Mouse (Mus musculus) inflammation-experienced regulatory T-cells, adult 6 months (primary cell): ENCODE data around the gene Scarf2. TPM values are rescaled to one million over a fixed set of nuclear protein-coding genes. Genes with fewer than 3 reads are reported as not detected.
A peak's percentile ranks its signal among the peaks of the same experiment; 100 is the strongest.

Experiments
- ATAC-seq: one replicate; pipeline ENCODE4 v1.8.0; 2017
- polyA plus RNA-seq, 3 experiments: library from polyadenylated mRNA; unstranded; fragments of 100-300 nt; shearing (Covaris generic); gene quantifications; one replicate each; pipeline ENCODE4 v1.2.1; 2017

Gene Scarf2
- not detected for polyA plus RNA-seq

DNA sequence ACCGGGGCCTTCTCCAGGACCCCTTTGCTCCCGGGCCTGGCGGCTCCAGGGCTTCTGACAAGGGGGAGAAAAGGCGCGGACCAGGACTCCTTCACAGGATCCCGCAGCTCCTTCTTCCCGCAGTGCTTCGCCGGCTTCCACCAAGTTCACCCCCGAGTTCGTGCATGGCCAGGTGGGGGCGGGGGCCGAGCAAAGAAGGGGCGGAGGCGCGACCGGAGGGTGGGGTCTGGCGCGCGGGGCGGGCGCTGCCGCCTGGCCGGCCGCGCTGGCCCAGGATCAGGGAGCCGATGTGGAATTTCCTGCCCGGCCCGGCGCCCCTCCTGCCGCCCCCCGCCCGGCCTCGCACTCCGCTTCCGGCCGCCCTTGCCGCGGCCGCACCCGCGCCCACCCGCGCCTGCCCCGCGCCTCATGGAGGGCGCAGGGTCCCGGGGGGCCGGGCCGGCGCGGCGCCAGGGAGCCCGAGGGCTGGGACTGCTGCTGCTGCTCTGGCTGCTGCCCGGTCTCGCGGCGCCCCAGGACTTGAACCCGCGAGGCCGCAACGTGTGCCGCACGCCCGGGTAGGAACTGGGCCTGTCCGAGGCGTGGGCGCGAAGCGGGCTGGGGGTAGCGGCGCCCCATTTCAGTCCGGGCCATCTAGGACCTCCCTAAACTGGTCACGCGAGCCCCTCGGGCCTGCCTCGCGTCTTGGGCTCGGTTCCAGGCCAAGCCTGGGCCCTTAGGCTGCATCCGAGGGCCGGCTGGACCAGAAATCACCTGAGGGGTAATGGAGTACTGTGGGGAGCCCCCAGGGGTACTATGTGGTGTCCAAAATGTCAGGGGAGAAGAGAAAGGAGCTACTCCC is at the start of gene Scarf2:
Gene Scarf2 (plus strand): TSS at position 312 of the 841 bp plus-strand sequence.
- no peak for ATAC-seq

DNA sequence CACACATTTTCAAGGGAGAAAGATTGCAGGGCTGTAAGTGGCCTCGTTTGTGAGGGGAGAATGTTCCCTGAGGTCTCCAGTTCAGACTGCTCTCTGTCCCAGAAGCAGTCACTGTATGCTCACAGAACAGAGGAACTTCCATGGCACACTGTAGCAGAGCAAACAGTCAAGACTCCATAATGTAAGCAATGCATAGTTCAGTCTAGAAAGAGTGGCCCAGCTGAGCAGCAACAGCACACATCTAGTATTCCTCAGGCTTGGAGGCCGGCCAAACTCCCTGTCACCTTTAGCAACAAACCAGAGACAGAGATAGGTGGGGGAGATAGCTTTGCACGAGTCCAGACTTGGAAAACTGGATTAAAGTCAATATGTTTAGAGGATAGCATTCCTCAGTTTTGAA is 44.1 kb upstream of the Scarf2 start:
- no peak for ATAC-seq

DNA sequence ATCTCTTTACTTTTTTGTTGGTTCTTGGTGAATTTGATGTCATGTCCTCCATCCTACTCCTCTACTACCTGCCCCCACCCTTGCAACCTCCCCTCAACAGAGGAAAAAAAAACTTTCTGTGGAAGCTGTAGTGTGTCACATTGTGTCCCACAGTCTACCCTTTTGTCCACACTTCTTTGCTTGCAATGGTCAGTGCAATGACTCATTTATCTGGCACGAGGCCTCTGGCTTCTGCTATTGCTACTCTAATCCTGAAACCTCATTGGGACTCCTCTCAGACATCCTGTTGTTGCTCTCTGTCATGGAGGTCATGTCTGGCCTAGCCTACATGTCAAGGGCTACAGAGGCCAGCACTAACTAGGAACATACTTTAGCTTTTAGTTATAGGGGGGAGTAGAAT is 43.4 kb upstream of the Scarf2 start:
- ATAC-seq = no peak

DNA sequence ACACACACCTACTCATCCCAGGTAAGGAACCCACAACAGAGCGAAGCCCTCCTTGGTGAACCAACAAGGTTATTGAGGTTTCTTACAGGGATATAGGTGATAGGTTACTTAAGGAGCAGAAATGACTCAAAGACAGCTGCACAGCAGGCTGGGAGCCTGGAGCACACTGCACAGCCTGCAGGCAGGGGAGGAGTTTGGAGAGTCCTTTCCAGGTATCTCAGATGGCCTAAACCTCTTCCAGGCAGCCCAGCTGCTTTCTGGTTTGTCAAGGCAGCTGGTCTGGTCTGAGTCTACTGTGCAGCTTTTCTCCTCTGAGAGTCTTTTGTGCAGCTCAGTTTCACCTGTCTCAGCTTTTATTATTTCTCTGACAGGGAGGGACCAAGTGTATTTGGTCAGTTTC is 39.3 kb upstream of the Scarf2 start:
- ATAC-seq = no peak

DNA sequence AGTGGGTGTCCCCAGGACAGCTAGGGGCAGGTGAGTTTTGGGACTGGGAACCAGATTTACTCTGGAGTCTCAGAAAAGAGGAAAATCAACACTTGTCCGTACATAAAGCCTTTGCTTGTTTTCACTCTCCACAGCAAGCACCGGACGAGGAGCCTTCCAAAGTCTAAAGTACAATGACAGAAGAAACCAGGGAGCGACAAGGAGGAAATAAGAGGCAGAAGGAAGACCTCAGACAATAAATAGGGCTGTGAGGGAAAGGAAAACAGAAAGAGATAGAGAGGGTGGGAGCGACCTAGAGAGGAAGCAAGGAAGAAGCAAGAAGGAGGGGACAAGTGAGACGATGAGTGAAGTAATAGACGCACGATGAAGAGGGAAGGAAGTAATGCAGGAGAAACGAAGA is 38.2 kb upstream of the Scarf2 start:
- peak; percentile 30 for ATAC-seq

DNA sequence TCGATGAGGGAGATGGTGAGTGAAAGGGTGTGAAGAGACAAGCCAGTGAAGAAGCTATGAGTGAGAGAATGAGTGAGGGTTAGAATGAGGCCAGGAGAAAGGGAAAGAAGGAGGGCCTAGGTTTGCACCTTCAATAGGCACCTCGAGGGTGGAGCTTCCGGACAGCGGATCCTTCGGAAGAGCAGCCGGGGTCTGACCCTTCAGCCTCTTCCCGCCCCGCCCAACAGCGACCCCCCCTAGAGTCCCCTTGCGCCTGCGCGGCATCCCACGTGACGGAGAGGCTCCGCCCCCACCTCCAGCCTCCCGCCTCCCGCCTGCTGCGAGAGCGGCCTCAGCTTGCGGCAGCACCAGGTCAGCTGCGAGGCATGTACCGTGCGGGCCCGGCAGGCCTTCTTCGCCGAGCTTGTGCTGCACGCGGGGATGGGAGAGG is 37.7 kb upstream of the Scarf2 start, which contains the start of gene Klhl22:
Gene Klhl22 (plus strand): TSS at position 275 of the 430 bp plus-strand sequence.
- ATAC-seq = peak; percentile 76

DNA sequence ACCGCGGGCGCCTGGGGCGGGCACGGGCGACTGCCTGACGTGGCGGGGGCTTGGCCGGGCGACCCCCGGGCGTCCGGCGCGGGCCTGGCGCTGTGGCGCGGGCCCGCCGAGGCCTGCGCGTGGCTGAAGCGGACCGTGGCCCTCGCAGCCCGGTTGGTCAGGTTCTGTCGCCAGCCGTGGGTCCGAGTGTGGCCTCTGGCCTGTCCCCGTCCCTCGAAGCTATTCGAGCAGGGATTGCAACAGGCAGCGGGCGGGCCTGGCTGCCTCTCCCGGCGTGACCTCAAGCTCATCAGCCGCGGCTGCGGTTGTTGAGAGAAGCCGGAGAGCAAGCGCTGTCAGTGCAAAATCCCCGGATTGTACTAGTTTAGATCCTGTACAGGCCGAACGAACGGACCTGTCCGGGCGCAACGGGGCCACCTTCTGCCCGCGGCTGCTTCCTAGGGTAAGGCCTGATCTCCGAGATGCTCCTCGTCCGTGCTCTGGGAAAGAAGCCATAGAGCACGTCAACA is 37.2 kb upstream of the Scarf2 start:
- ATAC-seq = peak; percentile 21

DNA sequence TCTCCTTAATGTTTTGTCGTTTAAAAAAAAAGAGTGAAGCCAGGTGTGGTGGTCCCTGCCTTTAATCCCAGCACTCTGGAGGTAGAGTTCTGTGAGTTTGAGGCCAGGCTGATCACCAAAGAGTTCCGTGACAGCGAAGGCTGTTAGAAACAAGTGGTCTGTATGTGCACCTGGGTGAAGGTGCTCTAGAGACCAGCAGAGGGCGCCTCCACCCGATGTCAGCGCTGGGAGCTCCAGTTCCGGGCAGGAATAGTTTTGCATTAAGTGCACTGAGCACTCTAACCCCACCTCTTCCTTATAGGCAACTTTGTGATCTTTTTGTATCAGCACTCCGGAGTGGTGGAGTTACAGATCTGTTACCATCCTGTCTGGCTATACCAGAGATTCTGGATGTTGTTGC is 36.4 kb upstream of the Scarf2 start:
- no peak for ATAC-seq

DNA sequence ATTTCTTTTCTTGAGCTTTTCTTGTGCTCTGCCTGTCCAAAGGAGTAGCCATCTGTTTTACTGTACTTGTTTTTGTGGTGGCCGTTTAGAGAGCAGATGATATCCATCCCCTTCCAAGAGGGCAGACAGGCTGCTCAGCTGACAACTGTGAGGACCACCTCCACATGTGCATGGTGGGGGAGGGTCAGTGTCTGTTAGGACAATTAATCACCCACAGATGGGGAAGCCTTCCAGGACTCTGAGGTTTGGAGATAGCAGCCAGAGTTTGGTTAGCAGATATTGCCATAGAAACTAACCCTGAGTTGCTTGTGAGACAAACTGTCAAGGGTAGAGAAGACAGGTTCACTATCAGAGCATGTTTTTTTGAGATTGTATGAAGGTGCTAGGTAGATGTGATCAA is 36.0 kb upstream of the Scarf2 start:
- no peak for ATAC-seq

DNA sequence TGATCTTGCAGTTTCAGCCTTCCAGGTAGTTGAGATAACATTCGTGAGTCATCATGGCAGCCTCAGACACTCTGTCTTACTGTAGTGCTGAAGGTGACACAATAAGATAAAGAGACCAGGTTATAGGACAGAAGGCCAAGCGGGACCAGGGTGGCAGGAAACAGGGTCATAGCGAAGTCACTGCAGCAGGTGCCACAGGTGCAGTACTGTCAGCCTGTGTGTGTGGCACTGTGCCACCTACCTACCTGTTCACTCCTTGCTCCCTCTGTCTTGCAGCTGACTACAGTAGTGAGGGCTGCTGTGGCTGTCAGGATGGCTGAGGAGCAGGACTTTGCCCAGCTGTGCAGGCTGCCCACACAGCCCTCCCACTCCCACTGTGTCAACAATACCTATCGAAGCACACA is 33.0 kb upstream of the Scarf2 start:
- no peak for ATAC-seq

DNA sequence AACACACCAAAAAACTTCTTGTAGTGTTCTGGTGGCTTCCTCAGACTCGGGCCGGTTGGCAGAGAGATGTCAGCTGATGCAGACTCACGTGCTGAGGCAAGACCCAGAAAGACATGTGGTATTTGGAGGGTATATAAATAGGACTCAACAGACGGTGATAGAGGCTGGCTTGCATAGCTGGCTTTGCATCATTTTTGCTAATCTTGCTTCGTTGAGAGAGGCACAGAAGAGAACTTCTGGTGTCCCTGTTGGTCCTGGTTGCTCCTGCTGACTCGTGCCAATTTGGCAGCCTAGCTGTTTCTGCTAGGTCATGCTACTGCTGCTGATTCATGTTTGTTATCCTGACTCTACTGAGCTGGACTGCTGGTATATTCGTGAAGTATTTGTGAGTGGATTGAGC is 28.2 kb upstream of the Scarf2 start:
- ATAC-seq = no peak

DNA sequence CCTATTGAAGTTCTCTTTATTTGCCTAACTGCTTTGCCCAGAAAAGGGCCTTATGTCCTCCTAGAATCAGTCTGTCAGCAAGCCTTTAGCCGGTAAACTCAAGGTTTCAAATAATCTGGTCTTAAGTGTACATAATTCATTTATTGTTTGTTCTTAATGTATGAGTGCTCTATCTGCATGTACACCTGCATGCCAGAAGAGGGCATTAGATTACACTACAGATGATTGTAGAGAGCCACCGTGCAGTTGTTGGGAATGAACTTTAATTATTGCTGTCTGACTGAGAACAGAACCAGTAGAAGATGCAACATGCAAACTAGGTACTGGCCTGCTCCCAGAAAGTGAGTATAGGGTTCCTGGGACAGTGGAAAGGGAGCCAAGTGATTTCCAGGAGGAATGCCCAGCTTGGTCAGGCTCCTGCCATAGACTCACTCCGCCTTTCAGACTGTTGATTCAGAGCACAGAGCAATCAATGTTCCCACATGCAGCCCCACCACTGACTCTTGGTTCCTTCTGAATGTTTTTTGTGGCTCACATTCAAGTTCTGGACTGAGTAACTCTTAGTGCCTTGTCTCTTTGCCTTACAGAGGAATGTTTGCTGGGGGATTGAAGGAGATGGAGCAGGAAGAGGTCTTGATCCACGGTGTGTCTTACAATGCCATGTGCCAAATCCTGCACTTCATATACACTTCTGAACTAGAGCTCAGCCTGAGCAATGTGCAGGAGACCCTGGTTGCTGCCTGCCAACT is 25.8 kb upstream of the Scarf2 start:
- no peak for ATAC-seq

DNA sequence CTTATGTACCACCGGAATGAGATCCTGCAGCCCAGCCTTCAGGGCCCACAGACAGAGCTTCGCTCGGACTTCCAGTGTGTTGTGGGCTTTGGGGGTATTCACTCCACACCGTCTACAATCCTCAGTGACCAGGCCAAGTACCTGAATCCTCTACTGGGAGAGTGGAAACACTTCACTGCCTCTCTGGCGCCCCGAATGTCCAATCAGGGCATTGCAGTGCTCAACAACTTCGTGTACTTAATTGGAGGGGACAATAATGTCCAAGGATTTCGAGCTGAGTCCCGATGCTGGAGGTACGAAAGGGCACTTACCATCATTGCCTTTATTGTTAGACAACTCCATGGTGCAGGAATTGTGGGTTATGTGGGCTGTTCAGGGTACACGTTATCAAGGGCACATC is 20.3 kb upstream of the Scarf2 start:
- ATAC-seq = no peak

DNA sequence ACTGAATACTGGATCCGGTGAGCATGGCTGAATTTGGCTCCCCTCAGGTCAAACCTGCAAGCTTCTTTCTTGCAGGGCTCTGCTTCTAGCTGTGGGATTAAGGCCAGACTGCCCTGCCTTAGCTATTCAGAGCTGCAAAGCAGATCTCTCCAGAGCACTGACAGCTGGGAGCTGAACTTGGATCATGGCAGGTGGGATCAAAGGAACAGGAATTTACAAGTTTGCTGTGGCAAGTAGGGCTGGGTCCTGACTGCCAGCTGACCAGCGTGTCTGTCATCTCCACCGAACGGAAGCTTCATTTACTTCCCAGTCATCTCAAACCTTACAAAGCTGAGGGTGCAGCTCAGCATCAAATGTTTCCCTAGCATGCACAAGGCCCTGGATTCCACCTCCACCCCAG is 18.9 kb upstream of the Scarf2 start:
- no peak for ATAC-seq

DNA sequence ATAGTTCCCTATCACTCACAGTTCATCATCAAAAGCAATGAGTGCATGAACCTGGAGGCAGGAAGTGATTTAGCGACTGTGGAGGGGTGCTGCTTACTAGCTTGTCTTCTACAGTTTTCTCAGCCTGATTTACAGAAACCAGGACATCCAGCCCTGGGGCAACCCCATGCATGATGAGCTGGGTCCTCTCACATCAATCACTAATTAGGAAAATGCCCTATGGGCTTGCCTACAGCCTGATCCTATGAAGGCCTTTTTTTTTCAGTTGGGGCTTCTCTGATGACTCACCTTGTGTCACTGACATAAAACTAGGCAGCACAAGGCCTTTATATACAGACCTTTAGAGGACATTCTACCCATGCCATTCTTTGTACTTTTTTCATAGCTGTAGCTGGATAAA is 17.4 kb upstream of the Scarf2 start:
- ATAC-seq = no peak

DNA sequence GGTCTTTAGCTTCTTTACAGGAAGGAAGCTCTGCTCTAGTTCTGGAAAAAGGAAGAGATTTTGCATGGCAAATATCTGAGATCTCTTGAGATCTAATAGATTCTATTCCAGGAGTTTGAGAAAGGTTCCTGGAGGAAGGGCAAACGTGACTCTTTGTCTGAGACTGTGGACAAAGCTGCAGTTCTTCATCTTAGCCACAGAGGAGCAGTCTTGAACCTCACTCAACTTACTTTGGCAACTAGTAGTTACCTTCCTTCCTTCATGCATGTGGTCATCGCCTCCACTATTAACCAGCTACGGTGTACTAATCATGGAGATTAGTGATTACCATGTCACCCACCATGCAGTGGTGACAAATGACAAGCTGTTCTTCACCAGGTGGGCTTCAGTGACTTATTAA is 11.7 kb upstream of the Scarf2 start:
- no peak for ATAC-seq

DNA sequence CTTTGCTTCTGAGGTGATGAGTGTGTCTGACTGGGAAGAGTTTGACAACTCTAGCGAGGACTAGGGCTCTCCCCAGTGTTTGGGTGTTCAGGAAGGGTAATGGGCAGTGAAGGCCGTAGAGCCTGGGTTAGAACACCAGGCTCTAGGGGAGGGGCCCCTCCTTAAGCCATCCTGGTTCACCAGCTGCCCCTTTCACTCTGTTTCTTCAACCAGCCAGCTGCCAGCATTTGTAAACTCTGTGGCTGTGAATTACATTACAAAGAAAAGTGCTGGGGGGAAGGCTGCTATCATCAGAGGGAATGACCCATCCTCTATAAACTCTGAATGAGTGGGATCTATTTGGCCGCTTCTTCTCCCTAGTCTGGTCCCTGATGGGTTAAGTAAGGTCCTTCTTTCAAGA is 4.4 kb upstream of the Scarf2 start:
- no peak for ATAC-seq

DNA sequence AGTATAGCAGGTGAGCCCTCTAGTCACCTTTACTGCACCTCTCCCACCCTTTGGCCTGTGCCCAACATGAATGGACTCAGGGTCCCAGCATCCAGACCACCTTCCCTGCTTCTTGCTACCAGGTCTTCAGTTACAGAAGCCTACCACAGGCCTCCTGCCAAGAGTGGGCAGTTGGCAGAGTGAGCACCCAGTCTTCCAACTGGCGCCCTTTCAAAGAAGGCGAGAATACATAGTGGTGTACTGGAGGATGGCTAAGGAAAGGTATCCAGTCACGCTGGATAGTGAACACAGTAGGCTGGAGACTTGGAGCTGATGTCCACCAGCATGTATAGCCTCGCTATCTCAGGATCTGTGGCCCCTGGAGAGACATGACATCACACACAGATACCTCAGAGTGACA is 3.0 kb upstream of the Scarf2 start:
- ATAC-seq = no peak

DNA sequence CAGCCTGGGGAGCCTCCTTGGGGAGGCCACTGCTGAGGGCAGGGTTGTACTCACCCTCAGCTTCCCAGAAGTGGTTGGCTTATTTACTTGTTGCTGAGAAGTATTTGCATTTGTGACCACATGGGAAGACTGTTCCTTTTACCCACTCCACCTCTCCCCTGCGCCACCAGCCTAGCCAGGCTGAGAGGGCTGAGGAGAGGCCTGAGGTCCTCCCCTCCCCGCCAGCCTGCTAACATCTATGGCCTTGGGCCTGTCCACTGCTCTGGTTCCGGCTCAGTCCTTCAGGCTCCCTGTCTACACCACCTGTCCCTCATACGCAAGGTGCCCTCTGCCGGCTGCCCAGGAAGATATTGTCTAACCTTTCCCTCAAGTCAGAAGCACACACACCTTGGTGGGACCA is 1.4 kb upstream of the Scarf2 start:
- ATAC-seq = no peak

DNA sequence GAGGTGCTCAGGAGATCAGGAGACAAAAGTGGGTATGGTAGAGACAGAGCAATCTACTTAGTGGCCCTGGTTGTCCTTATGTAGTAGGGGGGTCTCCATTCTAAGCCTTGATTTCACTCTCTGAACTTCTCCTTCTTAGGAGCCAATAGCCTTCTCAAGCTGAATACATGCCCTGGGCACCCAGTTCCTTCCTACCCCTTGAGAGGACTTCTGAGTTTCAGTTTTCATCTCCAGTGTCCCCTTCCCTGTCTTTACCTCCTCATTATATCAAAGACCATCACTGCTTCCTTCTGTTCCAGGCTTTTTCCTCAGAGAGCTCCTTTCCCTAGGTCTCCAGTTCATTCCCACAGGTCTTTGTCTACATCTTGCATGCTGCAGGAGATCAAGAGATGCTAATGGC is 563 bp upstream of the Scarf2 start:
- no peak for ATAC-seq

DNA sequence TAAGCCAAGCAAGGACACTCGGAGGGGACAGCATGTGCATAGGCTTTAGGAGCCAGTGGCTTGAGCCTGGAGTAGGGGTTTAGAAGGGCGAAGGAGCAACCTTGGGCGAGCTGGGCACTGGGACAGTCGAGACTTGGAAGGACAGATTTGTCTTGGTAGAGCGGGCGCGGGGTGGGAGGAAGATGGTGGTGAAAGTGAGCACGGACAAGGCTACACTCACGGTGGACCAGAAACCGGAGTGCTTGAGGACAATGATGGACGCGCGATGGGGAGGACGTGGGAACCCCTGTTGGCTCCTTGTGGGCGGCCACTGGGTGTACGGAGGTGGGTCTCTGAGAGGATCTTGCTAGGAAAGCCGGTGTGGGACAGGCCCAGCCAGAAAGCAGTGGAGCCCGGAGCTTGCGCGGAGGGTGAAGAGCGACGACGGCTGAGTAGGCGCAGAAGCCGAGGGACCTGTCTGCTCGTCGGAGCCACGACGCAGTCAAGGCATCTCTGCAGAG is 780 bp downstream of the Scarf2 start:
- ATAC-seq = no peak

DNA sequence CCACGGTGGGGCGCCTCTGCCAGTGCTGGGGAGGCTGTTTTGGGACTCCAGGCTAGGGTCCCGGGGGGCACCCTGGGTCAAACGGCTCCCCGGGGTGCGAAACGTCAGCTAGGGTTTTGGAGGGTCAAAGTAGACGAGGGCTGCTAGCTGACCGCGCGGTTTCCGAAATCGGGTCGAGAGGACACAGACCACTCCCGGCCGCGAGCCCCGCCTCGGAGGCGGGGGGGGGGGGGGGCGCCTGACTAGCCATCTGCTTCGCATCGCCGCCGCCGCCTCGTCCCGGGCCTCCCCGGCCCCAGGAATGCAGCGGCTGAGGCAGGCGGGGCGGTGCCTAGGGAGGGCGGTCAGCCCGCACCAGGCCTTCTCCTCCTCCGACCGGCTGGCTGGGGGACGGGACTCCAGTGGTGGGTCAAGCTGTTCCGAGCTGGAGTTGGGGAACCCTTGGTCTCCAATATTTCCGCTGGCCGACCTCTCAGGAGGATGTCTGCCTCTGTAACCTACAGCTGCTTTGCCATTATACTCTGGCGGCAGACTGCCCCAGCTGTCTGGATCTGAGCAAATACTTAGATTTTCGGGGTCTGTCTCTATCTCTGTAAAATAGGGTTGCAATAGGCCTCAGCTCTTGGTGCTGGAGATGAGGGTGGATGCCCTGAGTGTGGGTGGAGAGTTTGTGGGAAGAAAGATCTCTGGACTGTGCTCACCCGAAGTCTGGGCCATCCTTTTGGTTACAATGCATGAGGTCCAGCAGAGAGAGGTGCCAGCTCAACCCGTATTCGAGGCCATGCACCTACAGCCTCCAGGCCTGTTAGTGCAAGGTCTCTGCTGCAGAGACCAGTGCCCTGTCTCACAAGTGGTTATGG is 1.5 kb downstream of the Scarf2 start:
- ATAC-seq = no peak

DNA sequence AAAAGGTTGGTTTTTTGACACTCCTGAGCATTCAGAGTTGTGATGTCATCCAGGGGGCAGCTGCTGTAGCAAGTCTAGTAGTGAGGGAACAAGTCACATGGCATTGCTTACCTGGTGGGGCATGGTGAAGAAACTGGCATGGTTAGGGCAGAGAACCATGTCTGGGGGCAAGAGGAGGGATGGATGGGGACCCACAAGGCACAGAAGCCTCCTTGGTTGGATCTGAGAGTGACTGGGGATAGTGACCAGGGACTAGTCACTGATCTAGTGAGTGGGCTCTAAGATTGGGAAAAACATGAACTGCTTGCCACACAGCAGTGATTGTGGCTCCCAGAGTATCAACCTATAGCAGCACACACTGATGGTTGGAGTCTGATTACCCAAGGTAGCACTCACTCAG is 2.5 kb downstream of the Scarf2 start:
- ATAC-seq = no peak
